Mouse (Mus musculus): ENCODE results near the gene Tmem135. TPM values are rescaled to one million over a fixed set of nuclear protein-coding genes. Genes with fewer than 3 reads are reported as not detected.

Tmem135 gene
- polyA plus RNA-seq, 1 experiment from 2014 or later, result 36.3 TPM

DNA sequence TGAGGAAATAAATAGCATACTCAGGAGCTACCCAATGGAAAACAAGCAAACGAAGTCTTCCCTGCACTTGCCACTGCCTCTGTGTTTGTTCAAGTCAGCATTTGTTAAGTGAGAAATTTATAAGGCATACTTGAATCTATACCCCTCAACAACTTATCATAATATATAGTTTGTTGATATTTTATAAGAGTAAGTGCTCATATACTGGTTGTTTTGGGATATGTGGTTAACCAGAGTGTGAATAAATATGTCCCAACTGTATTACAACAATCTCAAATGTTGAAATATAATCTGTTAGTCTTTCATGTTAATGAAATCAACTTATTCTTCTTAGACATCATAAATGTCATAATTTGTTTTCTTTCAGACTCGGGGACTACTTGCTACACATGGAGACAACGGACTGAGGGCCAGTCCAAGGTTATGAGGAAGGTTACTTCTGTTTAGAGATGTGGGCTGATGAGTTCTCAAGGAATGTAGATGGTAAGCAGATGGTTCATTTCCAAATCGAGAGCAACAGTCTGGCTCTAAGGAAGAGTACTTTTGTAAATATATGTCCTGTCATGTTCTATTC lies 152.1 kb downstream of the Tmem135 start:
- H3K4me2 ChIP-seq (ENCODE audit: low read depth, low read length), result no peak overlapping the region
- no peaks in the 10 kb centered on the region for H3K36me3 ChIP-seq (ENCODE audit: control insufficient read depth, insufficient read depth, low read length)
- H3K4me3 ChIP-seq (replicated peaks; ENCODE audit: low read length), result no peak overlapping the region
- no peak overlapping the region for H3K9ac ChIP-seq (ENCODE audit: low read length)
- H3K27ac ChIP-seq (ENCODE audit: low read length), result no peak overlapping the region
- WGBS, result 50% methylated on average over 4 of the region's 4 CpGs
- no peaks in the 10 kb centered on the region for H3K9me3 ChIP-seq (replicated peaks; ENCODE audit: control insufficient read depth, low read length)
- ATAC-seq (ENCODE audit: insufficient read depth, low FRiP score), result no peak
- peaks cover 7% of the 10 kb centered on the region; the same call in 1 of the 2 replicates for H3K4me1 ChIP-seq (ENCODE audit: control insufficient read depth, insufficient read depth, low read length)
- H3K27me3 ChIP-seq (ENCODE audit: control insufficient read depth, insufficient read depth, low read length), result no peaks in the 10 kb centered on the region

DNA sequence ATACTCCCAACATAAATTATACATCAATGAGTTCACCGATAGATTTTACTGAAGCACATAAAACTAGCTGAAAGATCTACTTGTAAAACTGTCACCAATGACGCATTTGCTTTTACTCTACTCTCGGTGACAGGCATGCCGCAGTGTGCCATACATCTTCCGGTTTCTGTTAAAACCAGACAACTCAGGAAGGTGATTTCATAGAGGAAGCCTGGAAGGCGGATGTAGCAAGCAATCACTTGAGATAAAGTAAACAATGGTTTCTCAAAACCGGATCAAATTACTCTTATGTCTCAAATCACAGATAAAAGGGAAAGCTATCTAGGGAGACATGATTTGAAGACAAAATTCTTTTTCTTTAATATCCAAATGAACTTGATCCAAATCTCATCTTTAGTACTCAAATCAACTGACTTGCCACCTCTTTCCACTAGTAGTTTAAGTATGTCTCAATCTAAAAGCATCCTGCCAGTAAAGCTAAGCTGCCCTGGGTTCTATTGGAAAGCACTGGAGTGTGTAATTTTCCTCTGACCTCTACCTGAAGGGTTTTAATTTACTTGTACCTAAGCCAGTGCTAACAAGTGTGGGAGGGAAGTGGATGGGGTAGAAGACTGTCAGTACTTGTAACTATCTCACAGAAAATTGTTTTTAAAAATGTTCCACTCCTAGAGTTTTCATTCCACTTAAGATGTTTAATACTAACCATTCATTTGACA lies 155.7 kb downstream of the Tmem135 start:
- 24% methylated on average over 7 of the region's 7 CpGs for WGBS
- Histone ChIP-seq H3K4me2 (ENCODE audit: low read depth, low read length) (no peak overlapping the region), H3K9ac (ENCODE audit: low read length) (no peak overlapping the region), H3K4me3 (replicated peaks; ENCODE audit: low read length) (no peak overlapping the region), H3K27ac (ENCODE audit: low read length) (no peak overlapping the region), H3K9me3 (replicated peaks; ENCODE audit: control insufficient read depth, low read length) (no peaks in the 10 kb centered on the region), H3K36me3 (ENCODE audit: control insufficient read depth, insufficient read depth, low read length) (no peaks in the 10 kb centered on the region), H3K4me1 (ENCODE audit: control insufficient read depth, insufficient read depth, low read length) (peaks cover 8% of the 10 kb centered on the region; the same call in 1 of the 2 replicates), H3K27me3 (ENCODE audit: control insufficient read depth, insufficient read depth, low read length) (no peaks in the 10 kb centered on the region)
- no peak for ATAC-seq (ENCODE audit: insufficient read depth, low FRiP score)

DNA sequence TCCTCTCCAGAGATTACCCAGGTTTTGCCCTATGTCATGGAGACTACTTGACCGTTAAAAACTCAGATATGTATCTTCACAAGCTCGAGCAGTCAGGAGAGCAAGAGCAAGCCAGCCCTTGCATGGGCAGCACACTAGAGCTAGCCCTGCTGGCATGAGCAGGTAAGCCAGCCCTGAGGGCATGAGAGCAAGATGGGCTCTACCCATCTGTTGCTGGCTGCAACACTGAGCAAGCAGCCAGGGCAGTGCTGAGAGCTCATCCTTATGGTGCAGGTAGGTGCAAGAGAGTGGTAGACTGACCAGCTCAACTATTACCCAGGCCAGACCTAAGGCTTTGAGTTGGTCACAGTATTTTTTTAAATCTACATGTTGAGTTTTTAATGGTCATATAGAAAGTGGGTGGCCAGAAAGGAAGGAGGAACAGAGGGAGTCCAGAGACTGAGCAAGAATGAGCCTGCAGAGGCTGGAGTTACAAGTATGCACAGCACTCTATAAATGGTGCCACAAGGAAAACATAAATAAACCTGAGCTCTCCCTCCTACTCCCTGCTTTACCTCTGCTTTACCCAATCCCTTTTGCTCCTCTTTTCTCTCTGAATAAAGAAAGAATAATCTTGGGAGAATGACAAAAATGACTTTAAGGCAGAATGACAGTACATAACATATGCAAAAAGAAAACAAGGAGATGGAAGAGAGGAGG lies 156.9 kb downstream of the Tmem135 start:
- no peak overlapping the region for H3K27ac ChIP-seq (ENCODE audit: low read length)
- no peaks in the 10 kb centered on the region for H3K9me3 ChIP-seq (replicated peaks; ENCODE audit: control insufficient read depth, low read length)
- ATAC-seq (ENCODE audit: insufficient read depth, low FRiP score), result no peak
- H3K4me3 ChIP-seq (replicated peaks; ENCODE audit: low read length), result no peak overlapping the region
- no peak overlapping the region for H3K9ac ChIP-seq (ENCODE audit: low read length)
- no peak overlapping the region for H3K4me2 ChIP-seq (ENCODE audit: low read depth, low read length)
- WGBS, result 92% methylated on average over 2 of the region's 2 CpGs
- H3K4me1 ChIP-seq (ENCODE audit: control insufficient read depth, insufficient read depth, low read length), result peaks cover 8% of the 10 kb centered on the region; the same call in 1 of the 2 replicates
- no peaks in the 10 kb centered on the region for H3K27me3 ChIP-seq (ENCODE audit: control insufficient read depth, insufficient read depth, low read length)
- H3K36me3 ChIP-seq (ENCODE audit: control insufficient read depth, insufficient read depth, low read length), result no peaks in the 10 kb centered on the region

DNA sequence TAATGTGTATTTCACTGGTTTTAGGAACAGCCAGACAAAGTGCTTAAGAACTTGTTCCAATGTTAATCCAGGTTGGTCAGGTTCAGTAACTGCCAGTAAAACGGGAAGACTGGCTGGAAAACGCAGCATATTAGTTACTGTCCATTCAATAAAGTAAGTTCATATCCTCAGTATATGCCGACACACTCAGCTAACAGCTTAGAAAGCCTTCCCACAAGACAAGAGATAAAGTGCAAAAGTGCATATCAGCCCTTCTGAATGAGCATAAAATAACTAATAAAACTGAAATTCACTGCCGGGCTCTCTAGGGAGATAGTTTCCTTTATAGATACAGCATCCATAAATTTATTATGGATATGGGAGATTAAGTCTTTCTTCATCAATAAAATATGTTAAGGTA lies 161.5 kb downstream of the Tmem135 start:
- WGBS, result 80% methylated on average over 4 of the region's 4 CpGs
- ATAC-seq (ENCODE audit: insufficient read depth, low FRiP score), result no peak

DNA sequence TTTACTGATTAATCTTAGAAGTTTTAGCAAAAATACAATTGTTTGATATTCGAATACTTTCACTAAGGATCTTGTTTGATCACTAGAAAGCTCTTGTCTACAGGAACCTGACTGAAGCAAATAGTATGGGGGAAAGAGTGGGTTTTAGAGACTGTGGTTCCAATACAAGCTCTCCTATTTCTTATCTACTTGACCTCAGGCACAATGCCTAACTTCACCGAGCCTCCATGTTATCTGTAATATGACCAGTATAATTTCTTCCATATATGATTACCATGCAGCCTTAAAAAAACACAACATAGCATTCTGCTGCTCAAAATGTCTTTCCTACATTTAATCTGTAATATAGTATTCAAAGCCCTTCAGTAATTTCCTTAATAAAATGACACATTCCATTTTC lies 161.9 kb downstream of the Tmem135 start:
- no peaks in the 10 kb centered on the region for H3K9me3 ChIP-seq (replicated peaks; ENCODE audit: control insufficient read depth, low read length)
- peaks cover 3% of the 10 kb centered on the region; the same call in 1 of the 2 replicates for H3K36me3 ChIP-seq (ENCODE audit: control insufficient read depth, insufficient read depth, low read length)
- no peak overlapping the region for H3K9ac ChIP-seq (ENCODE audit: low read length)
- no peak overlapping the region for H3K4me3 ChIP-seq (replicated peaks; ENCODE audit: low read length)
- no peaks in the 10 kb centered on the region for H3K27me3 ChIP-seq (ENCODE audit: control insufficient read depth, insufficient read depth, low read length)
- WGBS, result 78% methylated on average over 2 of the region's 2 CpGs
- H3K4me2 ChIP-seq (ENCODE audit: low read depth, low read length), result no peak overlapping the region
- no peak for ATAC-seq (ENCODE audit: insufficient read depth, low FRiP score)
- H3K4me1 ChIP-seq (ENCODE audit: control insufficient read depth, insufficient read depth, low read length), result peaks cover 5% of the 10 kb centered on the region; the same call in 1 of the 2 replicates
- H3K27ac ChIP-seq (ENCODE audit: low read length), result no peak overlapping the region

More for the DNA sequence above, 161.5 kb downstream of the Tmem135 start:
- Histone ChIP-seq H3K9me3 (replicated peaks; ENCODE audit: control insufficient read depth, low read length) (no peaks in the 10 kb centered on the region), H3K27me3 (ENCODE audit: control insufficient read depth, insufficient read depth, low read length) (no peaks in the 10 kb centered on the region), H3K27ac (ENCODE audit: low read length) (no peak overlapping the region), H3K4me3 (replicated peaks; ENCODE audit: low read length) (no peak overlapping the region), H3K4me1 (ENCODE audit: control insufficient read depth, insufficient read depth, low read length) (peaks cover 7% of the 10 kb centered on the region), H3K36me3 (ENCODE audit: control insufficient read depth, insufficient read depth, low read length) (peaks cover 3% of the 10 kb centered on the region; the same call in 1 of the 2 replicates), H3K9ac (ENCODE audit: low read length) (no peak overlapping the region), H3K4me2 (ENCODE audit: low read depth, low read length) (no peak overlapping the region)

DNA sequence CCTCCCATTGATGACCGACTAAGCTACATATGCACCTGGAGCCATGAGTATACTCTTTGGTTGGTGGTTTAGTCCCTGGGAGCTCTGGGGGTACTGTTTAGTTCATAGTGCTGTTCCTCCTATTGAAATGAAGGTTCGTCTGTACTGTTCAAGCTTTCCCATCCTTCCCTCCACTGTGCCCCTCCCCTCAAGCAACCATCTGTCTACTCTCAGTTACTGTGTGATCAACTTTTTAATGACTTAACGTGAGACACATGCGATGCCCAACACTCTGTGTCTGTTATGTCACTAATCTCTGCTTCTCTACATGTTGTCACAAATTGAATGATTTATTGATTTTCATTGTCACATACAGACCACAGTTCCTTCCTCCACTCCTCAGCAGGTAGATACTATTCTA lies 164.4 kb downstream of the Tmem135 start:
- no peak overlapping the region for H3K9ac ChIP-seq (ENCODE audit: low read length)
- H3K9me3 ChIP-seq (replicated peaks; ENCODE audit: control insufficient read depth, low read length), result no peaks in the 10 kb centered on the region
- H3K27me3 ChIP-seq (ENCODE audit: control insufficient read depth, insufficient read depth, low read length), result no peaks in the 10 kb centered on the region
- no peak overlapping the region for H3K4me2 ChIP-seq (ENCODE audit: low read depth, low read length)
- H3K4me1 ChIP-seq (ENCODE audit: control insufficient read depth, insufficient read depth, low read length), result peaks cover 3% of the 10 kb centered on the region; the same call in 1 of the 2 replicates
- 74% methylated on average over 4 of the region's 4 CpGs for WGBS
- H3K36me3 ChIP-seq (ENCODE audit: control insufficient read depth, insufficient read depth, low read length), result peaks cover 3% of the 10 kb centered on the region; the same call in 1 of the 2 replicates
- ATAC-seq (ENCODE audit: insufficient read depth, low FRiP score), result no peak
- no peak overlapping the region for H3K27ac ChIP-seq (ENCODE audit: low read length)
- H3K4me3 ChIP-seq (replicated peaks; ENCODE audit: low read length), result no peak overlapping the region

DNA sequence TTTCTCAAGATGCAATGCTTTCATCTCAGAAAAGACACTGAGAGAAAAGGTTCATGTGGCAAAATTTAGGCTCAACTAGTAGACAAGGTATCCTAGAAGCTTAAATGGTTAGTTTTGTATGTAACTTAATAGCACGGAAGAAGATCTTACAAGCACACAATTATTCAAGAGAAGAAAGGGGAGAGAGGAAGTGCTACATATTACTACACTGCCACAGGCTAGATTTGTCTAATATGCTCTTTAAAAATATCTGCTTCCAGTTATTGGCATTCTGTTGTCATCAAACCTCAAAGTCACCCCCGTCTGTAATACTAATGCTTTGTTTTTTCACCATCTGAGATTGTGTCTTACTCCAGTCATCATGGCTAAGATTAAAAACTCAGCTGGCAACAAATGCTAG lies 167.4 kb downstream of the Tmem135 start:
- Histone ChIP-seq H3K4me1 (ENCODE audit: control insufficient read depth, insufficient read depth, low read length) (peaks cover 3% of the 10 kb centered on the region; the same call in 1 of the 2 replicates), H3K9ac (ENCODE audit: low read length) (no peak overlapping the region), H3K27ac (ENCODE audit: low read length) (no peak overlapping the region), H3K4me2 (ENCODE audit: low read depth, low read length) (no peak overlapping the region), H3K27me3 (ENCODE audit: control insufficient read depth, insufficient read depth, low read length) (no peaks in the 10 kb centered on the region), H3K4me3 (replicated peaks; ENCODE audit: low read length) (no peak overlapping the region), H3K36me3 (ENCODE audit: control insufficient read depth, insufficient read depth, low read length) (peaks cover 3% of the 10 kb centered on the region; the same call in 1 of the 2 replicates), H3K9me3 (replicated peaks; ENCODE audit: control insufficient read depth, low read length) (no peaks in the 10 kb centered on the region)
- ATAC-seq (ENCODE audit: insufficient read depth, low FRiP score), result no peak
- 88% methylated on average over 2 of the region's 2 CpGs for WGBS

DNA sequence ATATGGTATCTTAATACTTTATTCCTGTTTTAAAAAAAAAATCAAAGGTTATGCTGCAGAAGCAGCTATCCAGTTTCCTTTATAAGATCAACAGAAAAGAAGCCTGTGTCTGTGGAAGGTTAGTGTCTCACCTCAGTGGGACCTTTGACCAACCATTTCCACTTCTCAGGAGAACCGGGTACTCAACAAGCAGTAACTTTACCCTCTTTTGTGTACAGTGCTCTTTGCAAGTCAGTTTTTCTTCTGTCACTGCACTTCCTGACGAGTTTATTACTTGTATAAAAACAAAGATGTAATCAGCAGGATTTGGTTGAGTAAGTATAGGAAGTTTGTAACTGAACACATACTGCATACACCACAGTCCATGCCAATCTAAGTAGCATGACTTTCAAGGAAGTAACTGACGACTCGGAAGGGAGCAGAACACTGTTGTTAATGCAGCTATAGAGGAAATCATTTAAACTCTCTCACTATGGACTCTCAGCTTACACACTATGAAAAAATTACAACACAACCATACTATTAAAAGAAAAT lies 168.0 kb downstream of the Tmem135 start:
- H3K9ac ChIP-seq (ENCODE audit: low read length), result no peak overlapping the region
- no peak overlapping the region for H3K4me2 ChIP-seq (ENCODE audit: low read depth, low read length)
- no peak overlapping the region for H3K27ac ChIP-seq (ENCODE audit: low read length)
- WGBS, result 41% methylated on average over 4 of the region's 4 CpGs
- no peak overlapping the region for H3K4me3 ChIP-seq (replicated peaks; ENCODE audit: low read length)
- peaks cover 3% of the 10 kb centered on the region; the same call in 1 of the 2 replicates for H3K36me3 ChIP-seq (ENCODE audit: control insufficient read depth, insufficient read depth, low read length)
- H3K9me3 ChIP-seq (replicated peaks; ENCODE audit: control insufficient read depth, low read length), result no peaks in the 10 kb centered on the region
- no peak for ATAC-seq (ENCODE audit: insufficient read depth, low FRiP score)
- H3K27me3 ChIP-seq (ENCODE audit: control insufficient read depth, insufficient read depth, low read length), result no peaks in the 10 kb centered on the region
- H3K4me1 ChIP-seq (ENCODE audit: control insufficient read depth, insufficient read depth, low read length), result peaks cover 8% of the 10 kb centered on the region; the same call in 1 of the 2 replicates
